Mouse (Mus musculus): ENCODE results near the gene Cd48. TPM values are rescaled to one million over a fixed set of nuclear protein-coding genes. Genes with fewer than 3 reads are reported as not detected.
"Not testable (repeated sequence)": the region's sequence is repeated elsewhere in the genome, so short reads cannot be mapped to it uniquely, and the experiment has no call there.

The Cd48 gene
- polyA plus RNA-seq, 1 experiment: 5.6 TPM

DNA sequence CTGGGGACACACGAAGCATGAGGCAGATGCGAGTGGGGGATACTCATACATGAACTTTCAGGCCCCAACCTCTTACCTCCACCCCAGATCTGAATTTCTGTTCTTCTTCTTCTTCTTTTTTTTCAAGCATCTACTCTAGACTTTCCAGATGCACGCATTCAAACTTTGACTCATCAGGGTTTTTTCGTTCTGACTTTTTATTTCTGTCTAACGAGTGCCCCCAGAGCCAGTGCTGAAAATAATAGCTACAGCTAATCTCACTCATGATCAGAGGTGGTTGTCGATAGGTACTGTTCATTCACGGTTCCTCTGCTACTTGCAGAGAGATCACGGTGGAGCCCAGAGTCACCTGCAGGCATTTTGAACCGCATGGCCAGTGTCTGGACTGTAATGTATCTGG lies 3.1 kb downstream of the Cd48 start:
- TF ChIP-seq POLR2A (IDR thresholded peaks at IDR 0.05; ENCODE audit: low read depth, low read length) (no peak), CTCF (IDR thresholded peaks at IDR 0.05; ENCODE audit: extremely low read depth, insufficient read length, insufficient replicate concordance, low read depth, low read length) (no peak)
- WGBS: 78% methylated on average over 9 of the region's 9 CpGs
- H3K27ac ChIP-seq (ENCODE audit: insufficient read depth, low read depth, low read length): no peak overlapping the region
- H3K27me3 ChIP-seq (ENCODE audit: control insufficient read depth, insufficient read depth, low read length): no peaks in the 10 kb centered on the region
- no peak overlapping the region for H3K4me3 ChIP-seq (ENCODE audit: low read depth, low read length)
- H3K36me3 ChIP-seq (ENCODE audit: control insufficient read depth, insufficient read depth, low read length): no peaks in the 10 kb centered on the region
- no peaks in the 10 kb centered on the region for H3K4me1 ChIP-seq (ENCODE audit: control insufficient read depth, insufficient read depth, insufficient read length, low read length)

DNA sequence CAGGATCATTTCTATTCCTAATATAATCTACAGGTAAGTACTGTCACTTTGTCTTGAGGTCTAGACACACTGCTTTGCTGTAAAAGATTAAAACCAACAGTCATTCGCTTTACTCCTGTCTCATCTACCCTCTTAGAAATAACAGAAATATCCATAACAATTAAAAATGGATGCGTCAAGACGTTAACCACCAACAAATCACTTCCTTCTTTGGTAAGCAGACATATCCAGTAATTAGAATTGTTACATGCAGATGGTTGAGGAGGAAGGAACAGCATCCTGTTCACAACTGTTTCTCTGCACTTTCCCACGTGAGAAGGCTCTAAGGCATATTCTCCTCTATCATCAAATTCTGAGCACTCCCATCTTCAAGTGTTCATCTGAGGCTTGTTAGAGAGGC lies 5.5 kb downstream of the Cd48 start:
- no peaks in the 10 kb centered on the region for H3K4me1 ChIP-seq (ENCODE audit: control insufficient read depth, insufficient read depth, insufficient read length, low read length)

DNA sequence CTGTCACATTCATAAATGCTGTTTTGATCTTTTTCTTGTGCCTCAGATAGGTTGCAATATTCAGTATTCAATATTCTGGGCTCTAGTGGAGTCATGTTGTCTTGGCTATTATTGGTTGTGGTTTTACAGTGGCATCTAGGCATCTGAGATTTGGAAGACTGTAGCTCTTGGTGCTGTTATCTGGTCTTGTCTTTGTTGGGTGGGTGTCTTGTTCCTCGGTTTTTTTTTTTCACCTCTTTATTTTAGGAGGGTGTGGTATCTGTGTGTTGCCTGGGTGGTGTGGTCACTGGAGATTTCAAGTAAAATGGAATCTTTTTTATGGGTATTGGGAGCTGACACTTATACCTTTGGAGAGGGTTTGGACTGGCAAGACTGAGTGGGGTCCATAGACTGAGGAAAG lies 12.1 kb downstream of the Cd48 start:
- H3K27ac ChIP-seq (ENCODE audit: insufficient read depth, low read depth, low read length): no peak overlapping the region
- WGBS: 64% methylated on average over 1 of the region's 1 CpGs
- H3K27me3 ChIP-seq (ENCODE audit: control insufficient read depth, insufficient read depth, low read length): no peaks in the 10 kb centered on the region
- no peaks in the 10 kb centered on the region for H3K36me3 ChIP-seq (ENCODE audit: control insufficient read depth, insufficient read depth, low read length)
- TF ChIP-seq CTCF (IDR thresholded peaks at IDR 0.05; ENCODE audit: extremely low read depth, insufficient read length, insufficient replicate concordance, low read depth, low read length): no peak
- H3K4me1 ChIP-seq (ENCODE audit: control insufficient read depth, insufficient read depth, insufficient read length, low read length): no peaks in the 10 kb centered on the region
- H3K4me3 ChIP-seq (ENCODE audit: low read depth, low read length): no peak overlapping the region

More for the DNA sequence above, 5.5 kb downstream of the Cd48 start:
- TF ChIP-seq CTCF (IDR thresholded peaks at IDR 0.05; ENCODE audit: extremely low read depth, insufficient read length, insufficient replicate concordance, low read depth, low read length) (no peak), POLR2A (IDR thresholded peaks at IDR 0.05; ENCODE audit: low read depth, low read length) (no peak)
- H3K27ac ChIP-seq (ENCODE audit: insufficient read depth, low read depth, low read length): no peak overlapping the region
- H3K4me3 ChIP-seq (ENCODE audit: low read depth, low read length): no peak overlapping the region
- H3K27me3 ChIP-seq (ENCODE audit: control insufficient read depth, insufficient read depth, low read length): no peaks in the 10 kb centered on the region
- H3K36me3 ChIP-seq (ENCODE audit: control insufficient read depth, insufficient read depth, low read length): no peaks in the 10 kb centered on the region
- WGBS: 77% methylated on average over 4 of the region's 4 CpGs

DNA sequence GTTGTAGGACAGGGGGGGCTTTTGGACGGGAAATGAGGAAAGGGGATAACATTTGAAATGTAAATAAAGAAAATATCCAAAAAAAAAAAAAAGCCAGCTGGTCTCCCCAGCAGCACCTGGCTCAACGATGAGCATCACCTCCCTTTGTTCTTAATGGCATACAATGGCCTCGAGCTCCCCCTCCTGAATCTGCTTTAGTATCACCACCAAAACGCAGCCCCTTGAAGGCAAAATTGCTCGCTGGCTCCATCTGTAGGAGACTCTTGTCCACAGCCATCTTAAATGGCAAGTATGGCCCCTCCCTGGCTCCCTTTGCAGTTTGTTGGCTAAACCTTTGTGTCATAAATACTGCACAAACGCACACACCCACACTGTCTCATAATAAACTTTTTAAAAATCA lies 17.2 kb downstream of the Cd48 start:
- no peak overlapping the region for H3K27ac ChIP-seq (ENCODE audit: insufficient read depth, low read depth, low read length)
- H3K4me1 ChIP-seq (ENCODE audit: control insufficient read depth, insufficient read depth, insufficient read length, low read length): no peaks in the 10 kb centered on the region
- no peak overlapping the region for H3K4me3 ChIP-seq (ENCODE audit: low read depth, low read length)
- TF ChIP-seq POLR2A (IDR thresholded peaks at IDR 0.05; ENCODE audit: low read depth, low read length): no peak
- TF ChIP-seq CTCF (IDR thresholded peaks at IDR 0.05; ENCODE audit: extremely low read depth, insufficient read length, insufficient replicate concordance, low read depth, low read length): peak; percentile 42; the same call in 1 of the 2 replicates
- WGBS: 20% methylated on average over 6 of the region's 6 CpGs
- H3K27me3 ChIP-seq (ENCODE audit: control insufficient read depth, insufficient read depth, low read length): no peaks in the 10 kb centered on the region
- peaks cover 1% of the 10 kb centered on the region; the same call in 1 of the 2 replicates for H3K36me3 ChIP-seq (ENCODE audit: control insufficient read depth, insufficient read depth, low read length)

DNA sequence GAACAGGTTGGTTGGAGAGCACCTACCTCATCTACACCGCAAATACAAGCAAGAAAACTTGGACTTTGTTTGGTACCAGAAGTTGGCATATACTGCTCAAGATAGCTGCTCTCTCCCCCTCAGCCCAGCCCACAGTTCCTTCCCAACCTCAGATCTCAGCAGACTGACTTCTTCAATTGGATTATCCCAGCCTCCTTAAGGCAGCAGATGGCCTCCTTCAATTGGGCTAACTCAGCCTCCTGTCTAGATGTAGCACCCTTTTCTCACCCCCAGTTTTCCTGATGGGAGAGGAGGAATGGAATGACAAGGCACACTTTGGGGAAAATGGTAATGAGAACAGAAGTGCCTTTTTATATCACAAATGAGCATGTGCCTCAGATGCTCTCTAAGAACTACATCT lies 31.9 kb downstream of the Cd48 start:
- 53% methylated on average over 1 of the region's 1 CpGs for WGBS
- not testable (repeated sequence) for H3K27me3 ChIP-seq (ENCODE audit: control insufficient read depth, insufficient read depth, low read length); H3K36me3 ChIP-seq (ENCODE audit: control insufficient read depth, insufficient read depth, low read length); H3K4me1 ChIP-seq (ENCODE audit: control insufficient read depth, insufficient read depth, insufficient read length, low read length); H3K4me3 ChIP-seq (ENCODE audit: low read depth, low read length); H3K27ac ChIP-seq (ENCODE audit: insufficient read depth, low read depth, low read length)

DNA sequence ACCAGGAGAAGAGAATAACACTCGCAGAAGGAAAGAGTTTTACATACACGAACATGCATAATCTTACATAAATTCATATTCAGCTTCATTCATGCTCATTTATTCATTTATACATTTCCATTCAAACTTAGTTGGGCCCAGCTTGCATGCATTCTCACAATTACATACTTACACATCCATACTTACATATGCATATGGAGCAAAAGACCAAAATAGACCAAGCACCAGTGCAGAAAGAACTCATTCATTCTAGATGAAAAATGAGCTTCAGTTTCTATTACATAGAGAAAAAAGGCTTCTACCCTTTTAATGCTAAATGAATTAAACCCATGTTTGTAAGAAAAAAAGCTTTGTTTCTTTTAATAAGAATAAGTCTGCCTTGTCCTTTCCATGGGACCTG lies 33.6 kb downstream of the Cd48 start:
- no peak for TF ChIP-seq POLR2A (IDR thresholded peaks at IDR 0.05; ENCODE audit: low read depth, low read length)
- Histone ChIP-seq H3K36me3 (ENCODE audit: control insufficient read depth, insufficient read depth, low read length) (no peaks in the 10 kb centered on the region), H3K27me3 (ENCODE audit: control insufficient read depth, insufficient read depth, low read length) (no peaks in the 10 kb centered on the region), H3K4me3 (ENCODE audit: low read depth, low read length) (no peak overlapping the region), H3K4me1 (ENCODE audit: control insufficient read depth, insufficient read depth, insufficient read length, low read length) (no peaks in the 10 kb centered on the region), H3K27ac (ENCODE audit: insufficient read depth, low read depth, low read length) (no peak overlapping the region)
- WGBS: 53% methylated on average over 2 of the region's 2 CpGs

DNA sequence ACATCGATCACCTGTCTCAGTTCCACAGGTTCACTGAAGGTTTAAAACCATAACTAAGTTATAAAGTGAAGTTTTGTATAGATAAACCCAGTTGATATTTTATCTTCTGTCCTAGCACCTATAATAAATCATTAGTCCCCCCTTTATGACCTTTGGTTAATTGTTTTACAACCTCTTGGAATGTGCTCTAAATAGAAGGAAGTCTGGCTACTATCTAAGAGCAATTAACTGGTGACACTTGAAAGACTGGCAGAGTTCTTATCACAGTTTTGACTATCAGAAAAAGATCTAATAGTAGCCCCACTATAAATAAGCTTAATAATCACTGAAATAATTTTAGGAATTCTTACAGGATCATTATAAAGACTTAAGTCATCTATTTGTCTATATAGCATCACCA lies 34.4 kb downstream of the Cd48 start:
- H3K27me3 ChIP-seq (ENCODE audit: control insufficient read depth, insufficient read depth, low read length): no peaks in the 10 kb centered on the region
- 16% methylated on average over 1 of the region's 1 CpGs for WGBS
- no peaks in the 10 kb centered on the region for H3K4me1 ChIP-seq (ENCODE audit: control insufficient read depth, insufficient read depth, insufficient read length, low read length)
- H3K27ac ChIP-seq (ENCODE audit: insufficient read depth, low read depth, low read length): no peak overlapping the region
- TF ChIP-seq CTCF (IDR thresholded peaks at IDR 0.05; ENCODE audit: extremely low read depth, insufficient read length, insufficient replicate concordance, low read depth, low read length) (no peak), POLR2A (IDR thresholded peaks at IDR 0.05; ENCODE audit: low read depth, low read length) (no peak)
- H3K4me3 ChIP-seq (ENCODE audit: low read depth, low read length): no peak overlapping the region
- H3K36me3 ChIP-seq (ENCODE audit: control insufficient read depth, insufficient read depth, low read length): no peaks in the 10 kb centered on the region

DNA sequence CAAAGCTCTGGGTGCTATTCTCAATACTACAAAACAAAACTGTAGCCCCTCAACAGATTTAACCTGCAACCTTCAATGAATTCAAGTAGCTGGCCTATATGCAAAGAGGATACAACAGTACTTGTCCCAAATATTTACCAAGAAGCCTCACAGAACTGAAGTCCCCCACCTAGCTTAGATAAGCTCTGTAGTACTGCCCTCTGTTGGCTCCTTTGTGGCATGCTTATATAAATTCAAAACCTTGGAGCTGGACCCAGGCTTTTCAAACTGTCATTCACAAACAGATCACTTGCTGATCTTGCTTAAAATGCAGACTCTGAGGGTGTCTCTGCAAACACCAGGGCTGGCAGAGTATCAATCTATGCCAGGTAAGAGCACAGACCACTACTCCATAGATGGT lies 49.4 kb downstream of the Cd48 start:
- TF ChIP-seq CTCF (IDR thresholded peaks at IDR 0.05; ENCODE audit: extremely low read depth, insufficient read length, insufficient replicate concordance, low read depth, low read length): no peak
- TF ChIP-seq POLR2A (IDR thresholded peaks at IDR 0.05; ENCODE audit: low read depth, low read length): no peak
- Histone ChIP-seq H3K4me1 (ENCODE audit: control insufficient read depth, insufficient read depth, insufficient read length, low read length) (no peaks in the 10 kb centered on the region), H3K36me3 (ENCODE audit: control insufficient read depth, insufficient read depth, low read length) (no peaks in the 10 kb centered on the region), H3K4me3 (ENCODE audit: low read depth, low read length) (no peak overlapping the region), H3K27me3 (ENCODE audit: control insufficient read depth, insufficient read depth, low read length) (no peaks in the 10 kb centered on the region), H3K27ac (ENCODE audit: insufficient read depth, low read depth, low read length) (no peak overlapping the region)

Data from small intestine, adult 2 months (tissue).